Mouse (Mus musculus) ES-E14 (cell line): ENCODE data around the gene Mast3. TPM values are rescaled to one million over a fixed set of nuclear protein-coding genes. Genes with fewer than 3 reads are reported as not detected.
A peak's percentile ranks its signal among the peaks of the same experiment; 100 is the strongest.

Experiments
- DNase-seq: peaks from one replicate; pipeline ENCODE4 v3.0.0-alpha.2; 2013; ENCODE audit warnings: low read depth, low spot score
- H3K27ac ChIP-seq: 2 replicates; pipeline ENCODE4 v1.5.1; 2012; ENCODE audit warnings: low read depth, mild to moderate bottlenecking, low read length, moderate library complexity, mixed read lengths; ENCODE audit not compliant: poor library complexity, insufficient read depth, severe bottlenecking
- H3K36me3 ChIP-seq: 2 replicates; pipeline ENCODE4 v1.6.1; 2012; ENCODE audit warnings: mild to moderate bottlenecking, low read length, moderate library complexity, mixed read lengths; ENCODE audit not compliant: control insufficient read depth, poor library complexity, insufficient read depth, severe bottlenecking
- H3K4me1 ChIP-seq, 2 experiments: fragments of 150-350 bp in 1 of 2; sonication (generic) in 1 of 2; 2 replicates each; pipeline ENCODE4 v1.6.1; 2012; ENCODE audit warnings: low read length in 2 of 2, mild to moderate bottlenecking in 1 of 2, mixed read lengths in 1 of 2; ENCODE audit not compliant: control insufficient read depth in 2 of 2, insufficient read depth in 2 of 2, poor library complexity in 1 of 2
- H3K4me3 ChIP-seq, 2 experiments: fragments of 150-350 bp in 1 of 2; sonication (generic) in 1 of 2; 2 replicates each; pipeline ENCODE4 v1.5.1; 2012; ENCODE audit warnings: low read length in 2 of 2, low read depth in 1 of 2, mild to moderate bottlenecking in 1 of 2, mixed read lengths in 1 of 2; ENCODE audit not compliant: insufficient read depth in 1 of 2, poor library complexity in 1 of 2, severe bottlenecking in 1 of 2
- H3K9ac ChIP-seq: 2 replicates; pipeline ENCODE4 v1.6.1; 2012; ENCODE audit warnings: low read depth, mild to moderate bottlenecking, low read length, mixed read lengths; ENCODE audit not compliant: poor library complexity, insufficient read depth, severe bottlenecking
- H3K9me3 ChIP-seq: fragments of 150-350 bp; sonication (generic); 2 replicates; pipeline ENCODE4 v1.6.1; 2012; ENCODE audit warnings: low read depth, mild to moderate bottlenecking, low read length; ENCODE audit not compliant: control insufficient read depth, insufficient read depth
- CHD2 ChIP-seq: IDR thresholded peaks from 2 replicates; pipeline ENCODE4 v1.6.1; 2014; ENCODE audit warnings: mild to moderate bottlenecking, low read depth, low read length, inconsistent platforms
- HCFC1 ChIP-seq: IDR thresholded peaks from 2 replicates; pipeline ENCODE4 v1.6.1; 2012; ENCODE audit warnings: low read length, inconsistent platforms, borderline replicate concordance; ENCODE audit not compliant: insufficient read depth
- MAFK ChIP-seq: IDR thresholded peaks from 2 replicates; pipeline ENCODE4 v1.6.1; 2014; ENCODE audit warnings: mild to moderate bottlenecking, low read depth, low read length, inconsistent platforms; ENCODE audit not compliant: insufficient read depth
- ZC3H11A ChIP-seq: IDR thresholded peaks from 2 replicates; pipeline ENCODE4 v1.6.1; 2012; ENCODE audit warnings: low read depth, mild to moderate bottlenecking, inconsistent platforms, low read length, borderline replicate concordance
- ZNF384 ChIP-seq: IDR thresholded peaks from 2 replicates; pipeline ENCODE4 v1.6.1; 2012; ENCODE audit warnings: low read depth, low read length, inconsistent platforms
- in situ Hi-C, 2 experiments: fragments of 600-800 bp; cut with MboI; formaldehyde crosslinking; loops; one replicate each; pipeline ENCODE4 v1.15.1; 2025; ENCODE audit warnings: low sequenced_read_pairs in 2 of 2, inconsistent platforms in 1 of 2; ENCODE audit not compliant: unreplicated experiment in 2 of 2
- total RNA-seq: library from RNA; depleted of rRNA; stranded (reverse); fragments of 300-350 nt; gene quantifications from 2 replicates; pipeline ENCODE4 v1.2.3, GENCODE M21; 2012; rRNA removed

Mast3 gene
- total RNA-seq, 1 experiment: 7.8 TPM

DNA sequence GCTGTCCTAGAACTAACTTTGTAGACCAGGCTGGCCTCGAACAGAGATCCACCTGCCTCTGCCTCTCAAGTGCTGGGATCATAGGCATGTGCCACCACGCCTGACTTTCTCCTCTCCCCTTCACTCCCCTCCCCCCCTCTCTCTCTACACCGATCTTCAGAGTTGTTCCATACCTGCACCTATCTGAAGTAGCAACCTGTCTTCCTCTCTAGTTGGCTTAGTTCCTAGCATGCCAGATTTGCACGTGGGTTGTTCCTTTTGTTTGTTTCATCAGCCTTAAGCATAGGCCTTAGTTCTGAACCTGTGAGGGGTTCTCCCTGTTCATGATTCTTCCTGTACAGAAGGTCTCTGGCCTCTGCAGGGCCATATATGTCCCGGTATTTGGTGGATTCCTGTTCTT, 67.1 kb downstream of the Mast3 start:
- no peak overlapping the region for H3K4me3 ChIP-seq
- in situ Hi-C loops: no loop called here
- TF ChIP-seq MAFK (no peak), CHD2 (no peak), ZC3H11A (no peak), ZNF384 (no peak), HCFC1 (no peak)
- no peak overlapping the region for H3K27ac ChIP-seq
- no peak for DNase-seq
- H3K9me3 ChIP-seq: no peaks in the 10 kb centered on the region
- H3K9ac ChIP-seq: no peak overlapping the region
- H3K36me3 ChIP-seq: no peaks in the 10 kb centered on the region
- H3K4me1 ChIP-seq: peaks cover 0 to 3% of the 10 kb centered on the region in 2 experiments; a peak in 2 of 4 replicates

DNA sequence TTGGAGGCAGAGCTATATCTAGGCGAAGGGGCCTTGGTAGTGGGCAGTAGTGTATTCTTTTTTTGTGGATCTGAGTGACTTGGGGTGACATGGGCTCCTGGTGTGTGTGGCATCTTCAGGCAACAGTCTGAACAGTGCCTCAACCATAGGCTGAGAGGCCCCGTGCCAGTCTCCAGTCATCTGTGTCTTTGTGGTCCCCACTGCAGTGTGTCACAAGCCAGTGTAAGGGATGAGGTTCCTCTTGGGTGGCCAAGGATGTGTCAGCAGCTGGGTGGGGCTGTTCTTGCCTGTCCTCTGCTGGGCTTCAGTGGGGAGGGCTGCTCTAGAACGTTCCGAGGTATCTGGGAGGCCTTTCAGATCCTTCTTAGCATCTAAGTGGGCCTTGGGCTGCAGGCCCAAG, 73.9 kb downstream of the Mast3 start:
- no peak for DNase-seq
- no peak overlapping the region for H3K4me3 ChIP-seq
- TF ChIP-seq ZC3H11A (no peak), CHD2 (no peak), MAFK (no peak)
- H3K27ac ChIP-seq: no peak overlapping the region
- no peaks in the 10 kb centered on the region for H3K9me3 ChIP-seq
- no peak overlapping the region for H3K9ac ChIP-seq
- in situ Hi-C loops: no loop called here
- peaks cover 1 to 18% of the 10 kb centered on the region in 2 experiments; a peak in 2 of 4 replicates for H3K4me1 ChIP-seq
- no peaks in the 10 kb centered on the region for H3K36me3 ChIP-seq

DNA sequence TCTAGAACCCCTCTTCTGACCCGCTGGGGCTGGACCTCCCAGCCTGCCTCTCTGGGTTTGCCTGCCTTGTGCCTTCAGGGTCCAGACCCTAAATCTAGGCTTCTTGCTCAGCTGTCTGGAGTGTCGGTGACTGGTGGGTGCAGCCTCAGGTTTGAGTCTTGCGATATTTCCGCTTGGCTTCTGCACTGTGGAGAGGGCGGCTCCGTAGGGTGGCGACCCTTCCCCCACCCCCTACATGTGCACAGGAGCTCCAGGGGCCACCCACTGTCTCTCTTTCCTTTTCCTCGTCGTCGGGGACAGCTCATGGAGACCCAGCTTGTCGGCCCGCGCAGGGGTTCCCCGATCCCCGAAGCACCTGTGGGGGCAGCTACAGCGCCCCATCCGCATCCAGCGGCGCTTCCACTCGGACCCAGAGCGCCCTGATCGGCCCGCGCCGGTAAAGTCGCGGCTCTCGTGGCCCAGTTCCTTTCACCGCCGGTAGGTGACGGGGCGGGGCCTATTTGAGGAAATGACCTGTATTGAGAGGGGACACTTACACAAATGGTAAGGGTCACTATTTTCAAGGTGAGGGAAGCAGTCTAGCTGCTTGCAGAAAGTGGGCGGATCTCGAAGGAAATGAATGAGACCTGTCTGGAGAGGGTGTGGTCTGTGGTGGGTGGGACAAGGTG, 74.9 kb downstream of the Mast3 start:
- Histone ChIP-seq H3K9ac (peak overlapping the region; percentile 69), H3K4me1 (peaks cover 1 to 18% of the 10 kb centered on the region in 2 experiments; a peak in 2 of 4 replicates), H3K36me3 (no peaks in the 10 kb centered on the region), H3K9me3 (no peaks in the 10 kb centered on the region), H3K27ac (no peak overlapping the region), H3K4me3 (peak overlapping the region; percentile 66 to 72)
- in situ Hi-C loops: no loop called here
- peak; percentile 53 for DNase-seq
- TF ChIP-seq ZNF384: no peak
- TF ChIP-seq ZC3H11A: no peak

Other genes starting within 250 kb of the Mast3 start
- 161 and 250 TPM in 2 replicates for gene Isyna1, start 210.7 kb downstream of the Mast3 start, total RNA-seq
- 85.5 and 142 TPM in 2 replicates for gene Ssbp4, start 196.2 kb downstream of the Mast3 start, total RNA-seq
- gene Lrrc25, start 188.9 kb downstream of the Mast3 start, total RNA-seq: 0.13 TPM in 1 of 2 replicates, not detected in the other
- gene Gdf15, start 172.6 kb downstream of the Mast3 start, total RNA-seq: 7.0 and 18.8 TPM in 2 replicates
- gene Pgpep1, start 144.7 kb downstream of the Mast3 start, total RNA-seq: 15.5 and 21.4 TPM in 2 replicates
- gene Lsm4, start 131.8 kb downstream of the Mast3 start, total RNA-seq: 171 and 204 TPM in 2 replicates
- gene Jund, start 106.1 kb downstream of the Mast3 start, total RNA-seq: 60.1 TPM in 2 replicates
- 0.09 and 0.16 TPM in 2 replicates for gene Iqcn, start 101.6 kb downstream of the Mast3 start, total RNA-seq
- gene Gm3336, start 86.5 kb downstream of the Mast3 start, total RNA-seq: 1.8 and 3.9 TPM in 2 replicates
- gene Pde4c, start 81.3 kb downstream of the Mast3 start, total RNA-seq: 1.6 and 4.5 TPM in 2 replicates
- gene Rab3a, start 50.4 kb downstream of the Mast3 start, total RNA-seq: 4.3 and 5.2 TPM in 2 replicates
- 49.9 and 58.2 TPM in 2 replicates for gene Mpv17l2, start 44.1 kb downstream of the Mast3 start, total RNA-seq
- 52.7 and 71.0 TPM in 2 replicates for gene Pik3r2, start 28.3 kb downstream of the Mast3 start, total RNA-seq
- 0.69 and 1.2 TPM in 2 replicates for gene Il12rb1, start 3.4 kb upstream of the Mast3 start, total RNA-seq
- gene Arrdc2, start 34.7 kb upstream of the Mast3 start, total RNA-seq: 11.4 and 18.8 TPM in 2 replicates
- 3.7 and 6.6 TPM in 2 replicates for gene Kcnn1, start 58.2 kb upstream of the Mast3 start, total RNA-seq
- 52.5 and 82.3 TPM in 2 replicates for gene Ccdc124, start 68.9 kb upstream of the Mast3 start, total RNA-seq
- gene Slc5a5, start 87.7 kb upstream of the Mast3 start, total RNA-seq: 2.5 and 3.4 TPM in 2 replicates
- gene Rpl18a, start 92.4 kb upstream of the Mast3 start, total RNA-seq: 2,806 and 2,972 TPM in 2 replicates
- 53.4 and 60.8 TPM in 2 replicates for gene Map1s, start 100.9 kb upstream of the Mast3 start, total RNA-seq